Mouse (Mus musculus) embryonic fibroblast, embryonic 13.5 days (primary cell): Measurements from ENCODE around the gene Zbtb38.

Source experiments
- CTCF ChIP-seq: IDR thresholded peaks from 2 replicates; pipeline ENCODE4 v1.5.1; 2011; ENCODE audit warnings: mild to moderate bottlenecking, control low read depth, low read length, moderate library complexity, borderline replicate concordance; ENCODE audit not compliant: insufficient read depth
- POLR2A ChIP-seq: IDR thresholded peaks from 2 replicates; pipeline ENCODE4 v1.6.1; 2011; ENCODE audit warnings: low read depth, mild to moderate bottlenecking, control low read depth, low read length, moderate library complexity

DNA sequence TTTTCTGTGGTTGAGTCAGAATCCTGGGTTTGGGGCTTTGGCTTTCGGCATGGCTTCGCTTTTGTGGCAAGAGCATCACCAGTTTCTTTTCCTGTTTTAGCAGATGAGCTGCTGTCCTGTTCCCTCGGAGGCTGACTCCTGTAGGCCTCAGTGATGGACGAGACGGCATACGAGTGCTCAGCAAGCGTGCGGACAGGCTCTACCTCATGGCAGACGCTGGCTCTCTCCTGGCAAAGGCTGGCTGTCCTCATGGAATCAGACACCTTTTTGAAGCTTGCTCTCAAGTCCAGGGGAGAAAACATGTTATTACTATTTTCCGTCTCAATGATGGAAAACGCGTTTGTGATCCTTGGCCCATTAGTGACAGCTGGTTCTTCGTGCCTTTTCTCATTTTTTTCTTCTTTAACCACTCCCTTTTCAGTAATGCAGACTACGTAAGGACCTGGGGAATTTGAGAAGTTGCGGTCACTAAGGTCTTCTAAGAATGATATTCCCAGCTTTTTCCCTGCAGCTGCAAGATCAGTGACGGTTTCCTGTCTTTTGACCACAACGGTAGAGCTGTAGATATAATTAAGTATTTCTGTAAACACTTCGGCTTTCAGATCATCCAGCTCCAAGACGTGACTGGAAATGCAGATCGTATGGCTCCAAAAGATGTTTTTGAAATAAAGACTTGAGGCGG is 64.3 kb downstream of the Zbtb38 start:
- TF ChIP-seq POLR2A: no peak
- TF ChIP-seq CTCF: no peak
